Mouse (Mus musculus) megakaryocyte, embryonic 14.5 days (primary cell): ENCODE data around the gene Tnfaip8l1. TPM values are rescaled to one million over a fixed set of nuclear protein-coding genes. Genes with fewer than 3 reads are reported as not detected.

Experiments
- H3K27me3 ChIP-seq: replicated peaks from 2 replicates; pipeline ENCODE3; 2012; ENCODE audit warnings: inconsistent platforms
- H3K36me3 ChIP-seq: replicated peaks from 2 replicates; pipeline ENCODE3; 2012; ENCODE audit warnings: low read length, inconsistent platforms, mixed read lengths
- H3K4me1 ChIP-seq: 2 replicates; pipeline ENCODE4 v1.6.1; 2012; ENCODE audit warnings: inconsistent platforms
- H3K4me3 ChIP-seq: replicated peaks from 2 replicates; pipeline ENCODE3; 2012; ENCODE audit warnings: moderate library complexity, mild to moderate bottlenecking, inconsistent platforms
- H3K9me3 ChIP-seq: 2 replicates; pipeline ENCODE4 v1.6.1; 2012; ENCODE audit warnings: inconsistent platforms
- FLI1 ChIP-seq: IDR thresholded peaks from 2 replicates; pipeline ENCODE4 v1.6.1; 2012; ENCODE audit warnings: low read length, inconsistent platforms, mixed read lengths
- GATA1 ChIP-seq: IDR thresholded peaks from 3 replicates; pipeline ENCODE4 v1.6.1; 2012; ENCODE audit warnings: mixed read lengths, low read length, inconsistent platforms, borderline replicate concordance
- polyA plus RNA-seq: library from polyadenylated mRNA; stranded (reverse); fragments of >175 nt; gene quantifications from 2 replicates; pipeline ENCODE4 v1.2.3, GENCODE M21; 2012; ENCODE audit warnings: low replicate concordance; ENCODE audit not compliant: insufficient read depth

Tnfaip8l1 gene
- polyA plus RNA-seq, 1 experiment: 3.0 TPM

GRCm38 (mm10) chr17:56217670-56218069 is 55.4 kb downstream of the Tnfaip8l1 start:
- H3K9me3 ChIP-seq: no peaks in the 10 kb centered on the region
- peak overlapping the region; percentile 96 for H3K4me3 ChIP-seq
- TF ChIP-seq GATA1 (no peak), FLI1 (no peak)
- H3K36me3 ChIP-seq: peaks cover 35% of the 10 kb centered on the region
- H3K4me1 ChIP-seq: peaks cover 68% of the 10 kb centered on the region
- H3K27me3 ChIP-seq: peaks cover 2% of the 10 kb centered on the region

- H3K4me1 ChIP-seq: peaks cover 60% of the 10 kb centered on the region
- H3K36me3 ChIP-seq: peaks cover 32% of the 10 kb centered on the region
- H3K9me3 ChIP-seq: no peaks in the 10 kb centered on the region
- TF ChIP-seq FLI1 (no peak), GATA1 (no peak)
- H3K4me3 ChIP-seq: peak within 1 kb of the TSS; percentile 96
- peaks cover 3% of the 10 kb centered on the region for H3K27me3 ChIP-seq
These were observed 56.3 kb downstream of the Tnfaip8l1 start, which contains the start of gene Dpp9 for GRCm38 (mm10) chr17:56218377-56219191. Gene Dpp9, minus strand, starts transcription at chr17:56218905.

GRCm38 (mm10) chr17:56219251-56219650 is 57.0 kb downstream of the Tnfaip8l1 start:
- peaks cover 28% of the 10 kb centered on the region for H3K36me3 ChIP-seq
- H3K9me3 ChIP-seq: no peaks in the 10 kb centered on the region
- H3K4me1 ChIP-seq: peaks cover 55% of the 10 kb centered on the region
- peaks cover 3% of the 10 kb centered on the region for H3K27me3 ChIP-seq
- peak overlapping the region; percentile 96 for H3K4me3 ChIP-seq
- TF ChIP-seq FLI1 (no peak), GATA1 (no peak)

GRCm38 (mm10) chr17:56219805-56220204 is 57.5 kb downstream of the Tnfaip8l1 start:
- H3K4me3 ChIP-seq: peak overlapping the region; percentile 96
- no peaks in the 10 kb centered on the region for H3K9me3 ChIP-seq
- peaks cover 22% of the 10 kb centered on the region for H3K36me3 ChIP-seq
- TF ChIP-seq FLI1 (no peak), GATA1 (no peak)
- peaks cover 53% of the 10 kb centered on the region for H3K4me1 ChIP-seq
- H3K27me3 ChIP-seq: peaks cover 3% of the 10 kb centered on the region

Other genes with a start within 250 kb of the Tnfaip8l1 start
- 0.12 TPM in 1 of 2 replicates, not detected in the other for gene Zfp119b, start 213.0 kb upstream of the Tnfaip8l1 start, polyA plus RNA-seq
- gene Ebi3, start 209.8 kb upstream of the Tnfaip8l1 start, polyA plus RNA-seq: 114 and 143 TPM in 2 replicates
- 15.6 and 33.1 TPM in 2 replicates for gene Yju2, start 203.4 kb upstream of the Tnfaip8l1 start, polyA plus RNA-seq
- 2.9 and 15.1 TPM in 2 replicates for gene Shd, start 192.0 kb upstream of the Tnfaip8l1 start, polyA plus RNA-seq
- gene Fsd1, start 176.0 kb upstream of the Tnfaip8l1 start, polyA plus RNA-seq: not detected in 2 replicates
- gene Stap2, start 156.9 kb upstream of the Tnfaip8l1 start, polyA plus RNA-seq: 0.21 TPM in 1 of 2 replicates, not detected in the other
- 4.4 and 22.7 TPM in 2 replicates for gene Mpnd, start 156.8 kb upstream of the Tnfaip8l1 start, polyA plus RNA-seq
- gene Sh3gl1, start 125.8 kb upstream of the Tnfaip8l1 start, polyA plus RNA-seq: 115 and 286 TPM in 2 replicates
- gene Chaf1a, start 122.0 kb upstream of the Tnfaip8l1 start, polyA plus RNA-seq: 17.0 and 33.8 TPM in 2 replicates
- gene Ubxn6, start 87.4 kb upstream of the Tnfaip8l1 start, polyA plus RNA-seq: 75.0 and 97.7 TPM in 2 replicates
- gene Hdgfl2, start 82.8 kb upstream of the Tnfaip8l1 start, polyA plus RNA-seq: 93.5 and 279 TPM in 2 replicates
- gene Plin4, start 52.7 kb upstream of the Tnfaip8l1 start, polyA plus RNA-seq: not detected in 2 replicates
- not detected in 2 replicates for gene Plin5, start 44.9 kb upstream of the Tnfaip8l1 start, polyA plus RNA-seq
- 2.7 TPM in 1 of 2 replicates, not detected in the other for gene Lrg1, start 40.5 kb upstream of the Tnfaip8l1 start, polyA plus RNA-seq
- 19.4 and 37.0 TPM in 2 replicates for gene Sema6b, start 22.1 kb upstream of the Tnfaip8l1 start, polyA plus RNA-seq
- gene Mydgf, start 21.4 kb downstream of the Tnfaip8l1 start, polyA plus RNA-seq: 13.4 and 39.8 TPM in 2 replicates
- gene Dpp9, start 56.4 kb downstream of the Tnfaip8l1 start, polyA plus RNA-seq: 55.6 and 60.2 TPM in 2 replicates
- gene Fem1a, start 94.3 kb downstream of the Tnfaip8l1 start, polyA plus RNA-seq: 9.5 and 11.2 TPM in 2 replicates
- gene Ticam1, start 114.3 kb downstream of the Tnfaip8l1 start, polyA plus RNA-seq: 13.7 and 27.2 TPM in 2 replicates
- gene Plin3, start 130.4 kb downstream of the Tnfaip8l1 start, polyA plus RNA-seq: 4.6 and 21.3 TPM in 2 replicates
- not detected in 2 replicates for gene Arrdc5, start 137.8 kb downstream of the Tnfaip8l1 start, polyA plus RNA-seq
- gene Uhrf1, start 140.8 kb downstream of the Tnfaip8l1 start, polyA plus RNA-seq: 12.4 and 22.6 TPM in 2 replicates
- gene Kdm4b, start 163.6 kb downstream of the Tnfaip8l1 start, polyA plus RNA-seq: 31.1 and 55.9 TPM in 2 replicates